Mouse (Mus musculus) lung, postnatal 0 days (tissue): Measurements from ENCODE around the gene Zfp354b.

ENCODE experiments used
- CTCF ChIP-seq: IDR thresholded peaks from 2 replicates; pipeline ENCODE4 v1.5.1; 2016; ENCODE audit warnings: antibody characterized with exemption, mild to moderate bottlenecking
- EP300 ChIP-seq: IDR thresholded peaks from 2 replicates; pipeline ENCODE4 v1.6.1; 2016; ENCODE audit warnings: antibody characterized with exemption, mild to moderate bottlenecking, control low read depth

DNA sequence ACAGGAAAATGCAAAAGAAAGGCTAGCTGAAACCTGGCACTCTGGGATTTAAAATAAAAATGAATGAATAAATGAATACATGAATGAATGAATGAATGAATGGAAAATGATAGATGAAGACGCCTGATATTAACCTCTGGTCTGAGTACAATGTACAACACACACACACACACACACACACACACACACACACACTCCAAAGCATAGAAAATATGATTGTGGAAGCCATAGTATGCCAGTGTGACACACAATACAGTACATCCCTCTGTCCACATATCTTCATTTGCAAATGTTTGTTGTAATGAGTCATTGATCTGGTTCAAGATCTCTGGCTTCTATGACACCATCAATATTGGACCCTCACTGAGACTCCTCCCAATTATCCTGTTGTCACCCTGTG lies 607 bp upstream of the Zfp354b start:
- TF ChIP-seq CTCF = no peak
- no peak for TF ChIP-seq EP300
